8 mouse cellular contexts compared by ENCODE assay signal in genomic region chr11:118975917-118976316, GRCm38 (mm10). TPM values are rescaled to one million over a fixed set of nuclear protein-coding genes. Genes with fewer than 3 reads are reported as not detected.
DNase-seq lines count a peak whose midpoint lies in the region; ATAC-seq and TF ChIP-seq lines count a peak whose summit lies in the region.

No protein-coding gene starts in this region.

- H3K27ac ChIP-seq in layer of hippocampus, adult 2 months: peak overlapping the region; percentile 56; the same call in 1 of the 2 replicates
- H3K27ac ChIP-seq in hindbrain, embryonic 16.5 days (ENCODE audit: low read depth, low read length): no peak overlapping the region
- no peak overlapping the region for H3K27ac ChIP-seq in midbrain, embryonic 11.5 days (ENCODE audit: low read depth, low read length)

- H3K4me2 ChIP-seq in hindbrain, embryonic 16.5 days (ENCODE audit: low read length): peak overlapping the region; percentile 48
- H3K4me2 ChIP-seq in midbrain, embryonic 11.5 days: peak overlapping the region; percentile 3; the same call in 1 of the 2 replicates

- no peak for DNase-seq in layer of hippocampus, adult 2 months (ENCODE audit: low spot score in 2 of 2)
- DNase-seq in layer of hippocampus, postnatal 36 days: no peak
- peak; percentile 22 for DNase-seq in c-Kit-positive CD71-positive TER-119-positive erythroid progenitor cells, embryonic 14.5 days (ENCODE audit: low spot score)
- DNase-seq in midbrain, embryonic 11.5 days (ENCODE audit: low spot score, missing footprints): no peak
- no peak for DNase-seq in urinary bladder, postnatal 36 days (ENCODE audit: low spot score in 2 of 2)
- no peak for DNase-seq in left cerebral cortex, adult 11 months (ENCODE audit: low spot score)
- no peak for DNase-seq in gastrocnemius, postnatal 10 days

- no peak; the same call in 1 of the 2 replicates for ATAC-seq in hindbrain, embryonic 16.5 days
- ATAC-seq in midbrain, embryonic 11.5 days (ENCODE audit: low FRiP score): no peak

- no peak for TF ChIP-seq CTCF in layer of hippocampus, adult 2 months (conservative IDR thresholded peaks at IDR 0.05)

- no peaks in the 10 kb centered on the region for H3K9me3 ChIP-seq in hindbrain, embryonic 16.5 days (ENCODE audit: control insufficient read depth, low read length)
- H3K9me3 ChIP-seq in midbrain, embryonic 11.5 days (ENCODE audit: control insufficient read depth, low read length): no peaks in the 10 kb centered on the region

- no peaks in the 10 kb centered on the region for H3K36me3 ChIP-seq in hindbrain, embryonic 16.5 days (ENCODE audit: control insufficient read depth, insufficient read depth, low read length)
- no peaks in the 10 kb centered on the region for H3K36me3 ChIP-seq in midbrain, embryonic 11.5 days (ENCODE audit: control insufficient read depth, insufficient read depth, low read length)

- peak overlapping the region; percentile 17; the same call in 1 of the 2 replicates for H3K4me3 ChIP-seq in layer of hippocampus, adult 2 months
- H3K4me3 ChIP-seq in hindbrain, embryonic 16.5 days (ENCODE audit: low read length): no peak overlapping the region
- H3K4me3 ChIP-seq in midbrain, embryonic 11.5 days (ENCODE audit: low read depth, low read length): no peak overlapping the region

- WGBS in hindbrain, embryonic 16.5 days: 17% methylated on average over 12 of the region's 12 CpGs
- 13% methylated on average over 12 of the region's 12 CpGs for WGBS in midbrain, embryonic 11.5 days

- H3K27me3 ChIP-seq in hindbrain, embryonic 16.5 days (replicated peaks; ENCODE audit: control insufficient read depth, insufficient read depth, low read length): no peaks in the 10 kb centered on the region; the same call in 1 of the 2 replicates
- no peaks in the 10 kb centered on the region for H3K27me3 ChIP-seq in midbrain, embryonic 11.5 days (ENCODE audit: control insufficient read depth, insufficient read depth, low read length)

- peak overlapping the region; percentile 46; the same call in 1 of the 2 replicates for H3K9ac ChIP-seq in hindbrain, embryonic 16.5 days (ENCODE audit: low read depth, low read length)
- no peak overlapping the region for H3K9ac ChIP-seq in midbrain, embryonic 11.5 days (ENCODE audit: low read length)

- H3K4me1 ChIP-seq in hindbrain, embryonic 16.5 days (ENCODE audit: control insufficient read depth, insufficient read depth, low read depth, low read length): peaks cover 16% of the 10 kb centered on the region
- H3K4me1 ChIP-seq in midbrain, embryonic 11.5 days (ENCODE audit: control insufficient read depth, insufficient read depth, low read length): peaks cover 23% of the 10 kb centered on the region

RNA-seq across cellular contexts. Expression of gene Enpp7, which starts 12.1 kb away (rescaled TPM):
- total RNA-seq in layer of hippocampus, adult 2 months (2021): not detected
- not detected for total RNA-seq in layer of hippocampus, postnatal 36 days (2021)
- polyA plus RNA-seq in hindbrain, embryonic 16.5 days (2015; fragmentation: Nextera tagmentation; extraction: Ambion mirVana): not detected in 2 replicates
- polyA plus RNA-seq in midbrain, embryonic 11.5 days (2014; fragmentation: Nextera tagmentation; extraction: Ambion mirVana): not detected in 2 replicates
- total RNA-seq in gastrocnemius, postnatal 10 days (2021): not detected

RNA-seq across cellular contexts. Expression of gene Cbx2, which starts 46.8 kb away (rescaled TPM):
- 1 to 10 TPM; 2.9 to 3.1 TPM for total RNA-seq in layer of hippocampus, adult 2 months (2021)
- 1 to 10 TPM; 4.0 to 4.4 TPM for total RNA-seq in layer of hippocampus, postnatal 36 days (2021)
- 10.7 and 14.0 TPM in 2 replicates for polyA plus RNA-seq in hindbrain, embryonic 16.5 days (2015; fragmentation: Nextera tagmentation; extraction: Ambion mirVana)
- polyA plus RNA-seq in midbrain, embryonic 11.5 days (2014; fragmentation: Nextera tagmentation; extraction: Ambion mirVana): 66.7 and 70.5 TPM in 2 replicates
- total RNA-seq in gastrocnemius, postnatal 10 days (2021): 1 to 10 TPM; 2.3 to 3.0 TPM
